In genomic region chr10:66548073-66548472, GRCm38 (mm10) we compare ENCODE assay signal across 12 mouse cellular contexts.
A peak's percentile ranks its signal among the peaks of the same experiment; 100 is the strongest.
DNase-seq lines count a peak whose midpoint lies in the region; ATAC-seq lines count a peak whose summit lies in the region.
"Had no signal": no experiment of that assay in that cellular context is flagged by ENCODE, and none has a peak within 500 bp of the region (broad histone marks: within the 10 kb centered on the region; RNA-seq: fewer than 3 reads in every experiment).

No protein-coding gene starts in this region.

- H3K36me3 ChIP-seq in forebrain, embryonic 16.5 days (ENCODE audit: control insufficient read depth, insufficient read depth): no peaks in the 10 kb centered on the region
- H3K36me3 ChIP-seq in forebrain, embryonic 12.5 days (replicated peaks): no peaks in the 10 kb centered on the region
- H3K36me3 ChIP-seq: hindbrain, embryonic 13.5 days; limb, embryonic 12.5 days; liver, embryonic 15.5 days; midbrain, embryonic 12.5 days had no signal

- no peaks in the 10 kb centered on the region for H3K27me3 ChIP-seq in forebrain, embryonic 16.5 days (replicated peaks; ENCODE audit: control insufficient read depth, insufficient read depth, low read length)
- peaks cover 12% of the 10 kb centered on the region; the same call in 1 of the 2 replicates for H3K27me3 ChIP-seq in forebrain, embryonic 12.5 days
- H3K27me3 ChIP-seq: hindbrain, embryonic 13.5 days; liver, embryonic 15.5 days had no signal

- intact Hi-C loops in gastrocnemius, postnatal 36 days (cut with DNase I): no loop called here

- H3K9ac ChIP-seq in forebrain, embryonic 16.5 days (replicated peaks; ENCODE audit: low read depth, low read length): no peak overlapping the region
- H3K9ac ChIP-seq in forebrain, embryonic 12.5 days: no peak overlapping the region
- H3K9ac ChIP-seq: hindbrain, embryonic 13.5 days; limb, embryonic 12.5 days; liver, embryonic 15.5 days; midbrain, embryonic 12.5 days had no signal

- ATAC-seq in forebrain, embryonic 16.5 days: peak; percentile 56; the same call in 1 of the 2 replicates
- no peak for ATAC-seq in forebrain, embryonic 12.5 days (ENCODE audit: low FRiP score)

- H3K27ac ChIP-seq in forebrain, embryonic 16.5 days (ENCODE audit: low read length): no peak overlapping the region
- no peak overlapping the region for H3K27ac ChIP-seq in forebrain, embryonic 12.5 days
- H3K27ac ChIP-seq: hindbrain, embryonic 13.5 days; limb, embryonic 12.5 days; liver, embryonic 15.5 days; midbrain, embryonic 12.5 days had no signal

- no peaks in the 10 kb centered on the region for H3K9me3 ChIP-seq in forebrain, embryonic 16.5 days (ENCODE audit: control insufficient read depth, low read length)
- H3K9me3 ChIP-seq in forebrain, embryonic 12.5 days: no peaks in the 10 kb centered on the region
- H3K9me3 ChIP-seq: hindbrain, embryonic 13.5 days; limb, embryonic 12.5 days; liver, embryonic 15.5 days; midbrain, embryonic 12.5 days had no signal

- 59% methylated on average over 4 of the region's 4 CpGs for WGBS in forebrain, embryonic 16.5 days
- WGBS in forebrain, embryonic 12.5 days: 63% methylated on average over 4 of the region's 4 CpGs

- H3K4me2 ChIP-seq in forebrain, embryonic 16.5 days (ENCODE audit: low read length): no peak overlapping the region
- H3K4me2 ChIP-seq in forebrain, embryonic 12.5 days: no peak overlapping the region
- H3K4me2 ChIP-seq: hindbrain, embryonic 13.5 days; limb, embryonic 12.5 days; liver, embryonic 15.5 days; midbrain, embryonic 12.5 days had no signal

- no peak overlapping the region for H3K4me3 ChIP-seq in forebrain, embryonic 16.5 days (replicated peaks; ENCODE audit: low read length)
- H3K4me3 ChIP-seq in forebrain, embryonic 12.5 days (replicated peaks): no peak overlapping the region
- H3K4me3 ChIP-seq: hindbrain, embryonic 13.5 days; limb, embryonic 12.5 days; liver, embryonic 15.5 days; midbrain, embryonic 12.5 days had no signal

- DNase-seq in A20 (ENCODE audit: low read depth, low spot score): peak; percentile 4
- DNase-seq in embryo, embryonic 10.5 days (ENCODE audit: low spot score): peak; percentile 15
- peak; percentile 7 to 20 for DNase-seq in kidney, postnatal 4 days
- no peak for DNase-seq in left cerebral cortex, adult 9 months (ENCODE audit: low spot score in 2 of 2)
- no peak for DNase-seq in gastrocnemius, postnatal 36 days
- DNase-seq: cerebellum, adult 9-11 months had no signal

- H3K4me1 ChIP-seq in forebrain, embryonic 16.5 days (replicated peaks; ENCODE audit: control insufficient read depth, insufficient read depth, low read length): peaks cover 10% of the 10 kb centered on the region; the same call in 1 of the 2 replicates
- peaks cover 4% of the 10 kb centered on the region; the same call in 1 of the 2 replicates for H3K4me1 ChIP-seq in forebrain, embryonic 12.5 days
- H3K4me1 ChIP-seq: liver, embryonic 15.5 days; midbrain, embryonic 12.5 days had no signal

Comparison
In these comparisons a context has a peak if more than half of its experiments do, and no peak if none do; other contexts are left out.
1. DNase-seq: peak in A20 (single experiment), embryo, embryonic 10.5 days (single experiment) and kidney, postnatal 4 days (2 of 2); none in left cerebral cortex, adult 9 months (0 of 2) and gastrocnemius, postnatal 36 days (0 of 2).